Mouse (Mus musculus): ENCODE results near the gene Pde4b.

The Pde4b gene

DNA sequence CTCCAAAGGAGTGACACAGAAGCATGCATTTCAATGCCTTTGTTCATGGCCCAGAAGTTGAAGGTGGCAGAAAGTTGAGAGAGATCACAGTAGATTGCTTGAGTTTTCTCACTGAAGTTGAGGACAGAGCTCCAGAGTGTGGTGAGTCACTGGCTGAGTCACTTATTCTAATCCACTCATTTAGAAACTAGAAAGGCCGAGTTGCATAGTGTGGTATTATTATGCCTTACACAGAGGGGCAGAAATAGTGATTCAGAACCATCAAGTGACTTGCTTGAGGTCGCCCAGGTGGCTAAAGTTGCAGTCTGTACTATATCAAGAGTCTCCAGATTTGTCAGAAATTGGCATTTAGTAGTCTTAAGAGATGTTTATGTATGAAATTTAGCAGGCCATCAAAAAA, 306.3 kb downstream of the Pde4b start:
- DNase-seq (ENCODE audit: extremely low spot score, low read depth, low spot score), result no peak

DNA sequence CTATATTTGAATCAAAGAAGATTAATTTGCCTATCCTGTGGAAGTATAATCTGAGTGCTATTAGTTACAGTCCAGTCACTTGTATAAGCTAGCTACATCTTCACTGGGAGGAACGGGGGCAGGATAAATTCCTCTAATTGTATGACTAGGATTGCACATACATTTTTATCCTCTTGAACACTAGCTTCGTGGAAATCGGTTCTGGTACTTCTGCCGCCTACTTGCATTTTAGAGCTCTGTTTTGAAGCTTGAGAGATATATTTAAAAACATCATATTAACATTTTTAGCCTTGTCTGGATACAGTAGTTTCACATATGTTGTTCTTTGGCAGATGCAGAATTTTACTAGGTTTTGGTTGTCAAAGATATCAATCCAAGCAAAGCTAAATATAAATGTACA, 310.0 kb downstream of the Pde4b start:
- no peak for DNase-seq (ENCODE audit: extremely low spot score, low read depth, low spot score)

DNA sequence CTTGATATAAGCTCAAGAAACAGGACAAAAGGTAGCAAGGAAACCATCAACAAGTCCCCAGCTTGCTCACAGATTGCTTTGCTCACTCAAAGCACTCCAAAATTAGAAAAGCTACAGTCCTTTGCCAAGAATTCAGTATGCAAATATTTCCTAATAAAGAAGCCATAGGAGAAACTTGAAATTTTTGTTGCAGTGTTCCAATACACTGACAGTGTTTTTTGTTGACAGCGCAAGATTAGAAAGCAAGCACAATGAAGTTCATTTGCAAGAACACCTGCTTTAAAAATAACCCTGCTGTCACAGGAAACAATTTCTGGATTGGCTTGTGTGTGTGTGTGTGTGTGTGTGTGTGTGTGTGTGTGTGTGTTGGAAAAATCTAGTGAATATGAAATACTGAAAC, 311.2 kb downstream of the Pde4b start:
- DNase-seq (ENCODE audit: extremely low spot score, low read depth, low spot score), result no peak

DNA sequence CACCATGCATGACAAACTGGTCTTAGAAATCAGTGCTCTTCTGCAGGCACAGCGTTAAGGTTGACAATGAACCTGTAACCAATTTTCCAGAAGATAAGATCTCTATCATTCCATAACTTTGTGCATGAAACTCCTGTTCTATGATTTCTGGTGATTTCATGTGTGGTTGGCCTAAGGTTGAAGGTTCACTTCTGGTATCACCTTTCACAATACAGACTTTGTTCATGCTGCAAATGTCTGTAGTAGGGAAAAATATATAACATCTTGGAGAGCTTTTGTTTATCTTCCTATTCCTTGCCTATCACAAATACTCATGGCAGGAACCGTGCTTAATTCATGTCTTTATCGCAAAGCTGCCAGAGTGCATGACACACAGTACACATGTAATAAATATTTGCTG, 319.5 kb downstream of the Pde4b start:
- DNase-seq (ENCODE audit: extremely low spot score, low read depth, low spot score), result no peak

DNA sequence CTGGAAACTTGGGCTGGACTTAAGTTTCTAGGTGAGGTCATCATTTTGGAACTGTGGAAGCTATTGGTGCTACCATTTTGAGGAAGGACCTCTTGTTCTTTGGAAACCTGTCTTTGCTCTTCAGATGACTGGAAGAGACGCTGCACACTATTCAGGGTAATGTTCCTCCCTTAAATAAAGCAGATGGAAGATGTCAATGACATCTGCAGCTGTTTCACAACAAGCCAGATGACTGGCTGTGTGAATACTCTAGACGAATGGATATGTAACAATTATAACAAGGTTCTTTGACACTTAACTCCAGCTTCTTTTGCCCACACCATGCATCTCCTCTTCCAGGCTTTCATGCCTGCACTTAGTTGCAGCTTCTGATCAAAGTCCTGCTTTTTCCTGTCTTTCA, 320.8 kb downstream of the Pde4b start:
- DNase-seq (ENCODE audit: extremely low spot score, low read depth, low spot score), result no peak

DNA sequence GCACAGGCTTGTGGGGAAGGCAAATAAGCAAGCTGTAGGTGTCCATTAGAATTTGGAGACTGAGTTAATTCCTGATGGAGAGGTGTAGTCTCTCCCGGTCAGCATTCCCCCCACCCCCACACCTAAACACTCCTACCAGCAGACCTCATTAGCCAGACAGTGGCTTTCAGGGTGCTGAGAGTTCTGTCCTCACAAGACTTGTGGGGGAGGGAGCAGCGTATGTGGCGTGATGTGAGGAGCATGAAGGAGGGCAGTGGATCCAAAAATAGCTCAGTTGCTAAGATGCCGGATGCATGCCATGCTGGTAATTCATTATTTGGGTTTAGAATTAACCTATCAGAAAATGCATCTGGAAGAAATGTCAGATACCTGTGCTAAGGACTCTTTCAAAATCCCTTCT, 321.6 kb downstream of the Pde4b start:
- no peak for DNase-seq (ENCODE audit: extremely low spot score, low read depth, low spot score)

DNA sequence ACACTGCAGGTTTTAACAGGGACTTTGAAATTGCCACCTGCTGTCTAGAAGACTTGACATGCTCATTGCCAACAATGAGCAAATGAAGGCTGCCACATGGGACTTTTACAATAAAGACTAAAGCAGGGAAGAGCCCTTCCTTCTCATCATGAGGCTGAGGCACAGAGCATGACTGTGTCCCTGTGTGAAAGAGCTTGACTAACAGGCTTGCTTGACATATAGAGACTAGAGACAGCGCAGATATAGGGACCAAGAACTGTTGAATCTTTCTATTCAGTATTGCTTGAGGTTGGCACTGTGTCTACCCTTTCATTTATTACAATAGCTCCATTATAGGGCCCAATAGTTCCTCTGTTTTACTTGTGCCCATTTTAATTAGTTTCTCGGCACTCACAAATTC, 325.8 kb downstream of the Pde4b start:
- DNase-seq (ENCODE audit: extremely low spot score, low read depth, low spot score), result no peak

DNA sequence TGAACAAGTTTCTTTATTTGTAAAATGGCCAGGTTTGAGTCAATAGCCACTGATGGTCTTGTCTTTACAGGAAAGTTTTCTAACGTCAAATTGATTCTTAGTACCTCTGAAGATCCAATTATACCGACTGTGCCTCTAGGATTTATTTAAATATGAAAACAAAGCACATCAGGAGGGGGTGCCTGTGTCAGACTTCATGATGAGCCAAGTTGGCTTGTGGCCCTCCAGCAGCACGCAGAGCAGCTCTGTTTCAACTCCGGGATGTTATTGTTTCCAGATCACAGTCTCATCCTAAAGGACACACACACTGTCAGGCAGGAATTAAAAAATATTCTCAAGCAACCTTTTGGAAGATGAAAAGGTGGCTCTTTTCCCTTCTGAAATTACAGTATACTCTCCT, 326.5 kb downstream of the Pde4b start:
- no peak for DNase-seq (ENCODE audit: extremely low spot score, low read depth, low spot score)

DNA sequence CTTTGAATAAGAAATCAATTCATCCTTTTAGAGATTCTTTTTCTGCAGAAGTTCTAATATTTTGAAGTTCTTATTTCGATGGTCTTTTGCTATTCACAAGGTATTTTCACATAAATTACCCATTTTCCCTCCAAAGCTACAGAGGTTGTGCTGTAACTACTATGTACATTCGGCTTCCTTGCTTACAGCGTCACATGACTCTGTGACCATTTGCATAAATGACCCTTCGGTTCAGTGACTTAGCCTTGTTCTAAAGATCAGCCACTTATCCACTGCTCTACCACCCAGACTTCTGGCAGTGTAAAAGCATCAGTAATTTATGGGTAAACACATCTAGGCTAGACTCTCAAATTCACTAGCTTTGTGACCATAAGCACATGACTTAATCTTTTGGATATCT, 327.3 kb downstream of the Pde4b start:
- DNase-seq (ENCODE audit: extremely low spot score, low read depth, low spot score), result no peak

DNA sequence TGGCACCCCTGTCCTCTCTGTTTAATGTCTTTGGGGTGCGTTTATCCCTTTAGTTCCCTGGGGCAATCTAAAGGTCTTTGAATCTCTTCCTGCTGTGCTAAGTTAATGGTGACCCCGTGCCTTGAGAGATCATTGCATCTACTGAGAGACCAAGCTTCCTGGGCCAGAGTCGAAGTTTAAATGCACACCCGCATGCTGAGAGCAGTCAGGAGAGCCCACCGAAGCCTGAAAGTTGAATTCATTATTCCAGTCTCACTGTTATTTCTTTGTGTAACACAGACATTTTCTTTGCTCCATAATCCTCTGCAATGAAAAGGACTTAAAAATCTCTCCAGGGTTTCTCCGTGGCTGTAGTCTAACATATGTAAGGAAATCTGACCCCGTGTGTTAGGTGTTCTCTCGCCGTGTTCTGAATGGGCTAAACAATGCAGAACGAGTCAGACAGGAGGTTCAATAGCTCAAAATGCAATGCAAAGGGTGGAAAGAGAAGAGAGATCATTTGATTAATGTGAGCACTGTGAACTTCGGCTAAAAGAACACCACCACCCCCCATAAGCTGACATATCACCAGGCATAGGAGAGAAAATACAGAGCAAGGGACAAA, 333.6 kb downstream of the Pde4b start:
- no peak for DNase-seq (ENCODE audit: extremely low spot score, low read depth, low spot score)

DNA sequence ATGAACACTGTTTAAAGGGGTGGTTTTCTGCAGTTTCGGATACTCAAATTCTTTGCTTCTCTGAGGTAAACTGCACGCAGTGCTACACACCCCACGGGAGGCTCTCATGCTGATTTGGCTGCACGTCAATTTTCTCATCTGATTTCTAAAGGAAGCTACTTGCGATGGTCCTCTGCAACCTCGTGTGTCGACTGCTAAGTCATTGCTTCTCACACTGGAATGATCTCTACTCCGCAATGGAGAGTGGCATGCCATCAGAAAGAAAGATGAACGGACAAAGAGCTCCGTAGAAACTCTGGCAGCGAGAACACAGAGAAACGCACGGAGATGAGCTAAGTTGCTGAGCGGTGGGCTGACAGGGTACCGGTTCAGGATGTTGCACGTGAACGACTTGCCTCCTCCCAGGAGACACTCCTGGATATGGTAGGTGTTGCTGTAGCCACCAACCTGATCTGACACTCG, 334.1 kb downstream of the Pde4b start:
- no peak for DNase-seq (ENCODE audit: extremely low spot score, low read depth, low spot score)

DNA sequence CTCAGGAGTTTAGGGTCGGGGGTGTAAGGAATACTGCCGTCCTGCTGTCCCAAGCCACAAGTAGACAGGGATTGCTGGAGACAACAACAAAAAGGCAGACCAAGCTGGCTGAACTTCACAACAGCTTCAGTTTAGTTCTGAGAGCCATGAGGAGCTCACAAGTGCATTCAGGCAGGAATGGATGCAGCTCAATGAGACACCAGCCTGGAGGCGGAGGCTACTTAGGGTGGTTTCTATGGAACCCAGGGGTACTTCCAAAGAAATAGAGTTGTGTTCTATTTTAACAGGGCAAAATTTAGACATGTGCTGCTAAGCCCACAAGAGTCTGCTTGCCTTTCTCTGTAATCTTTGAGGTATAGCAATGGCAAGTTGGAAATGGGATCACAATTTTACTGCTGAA, 336.8 kb downstream of the Pde4b start:
- no peak for DNase-seq (ENCODE audit: extremely low spot score, low read depth, low spot score)

DNA sequence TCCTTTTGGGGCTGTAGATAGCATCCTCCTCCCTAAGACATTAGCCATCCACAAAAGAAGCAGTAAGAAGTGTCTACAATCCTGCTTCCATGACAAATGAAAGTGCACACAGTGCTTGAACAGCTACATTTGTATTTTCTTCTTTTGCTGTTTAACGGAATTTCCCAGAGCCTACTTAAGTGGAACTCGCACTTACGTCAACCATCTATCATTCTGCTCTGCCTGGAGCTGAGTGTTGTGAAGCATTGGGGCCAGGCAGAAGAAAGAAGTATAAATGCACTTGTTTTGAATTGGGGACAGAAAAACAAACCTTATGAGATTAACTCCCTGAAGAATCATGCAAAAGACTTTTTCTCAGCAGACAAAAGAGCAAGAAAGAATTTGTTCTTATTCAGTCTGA, 338.1 kb downstream of the Pde4b start:
- DNase-seq (ENCODE audit: extremely low spot score, low read depth, low spot score), result no peak

DNA sequence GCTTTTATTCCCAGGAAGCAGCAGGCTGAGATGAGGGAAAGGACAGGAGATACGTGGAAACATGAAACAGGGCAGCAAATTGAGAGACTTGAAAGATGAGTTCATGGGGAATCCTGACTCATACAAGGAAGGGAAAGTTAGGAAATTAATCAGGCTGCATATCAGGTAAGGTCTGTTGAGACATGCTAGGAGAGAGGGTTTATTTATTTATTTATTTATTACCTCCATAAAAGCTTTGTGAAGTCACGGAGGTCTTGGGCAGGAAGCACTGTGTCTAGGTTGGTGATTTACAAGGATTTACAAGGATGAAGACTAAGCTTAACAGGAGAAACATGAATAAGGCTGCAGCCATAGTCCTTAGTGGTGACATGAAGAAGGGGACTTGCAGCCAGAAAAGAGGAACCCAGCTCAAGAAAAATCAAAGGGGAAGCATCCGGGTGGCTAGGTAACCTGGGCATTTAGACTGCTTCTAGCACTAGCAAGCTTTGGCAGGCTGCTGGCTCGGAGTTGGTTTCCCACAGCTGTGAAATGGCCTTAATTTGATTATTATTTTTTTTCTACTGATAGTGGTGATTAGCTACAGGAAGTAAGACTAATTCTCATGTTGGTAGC, 342.5 kb downstream of the Pde4b start:
- peak; percentile 37 for DNase-seq (ENCODE audit: extremely low spot score, low read depth, low spot score)

DNA sequence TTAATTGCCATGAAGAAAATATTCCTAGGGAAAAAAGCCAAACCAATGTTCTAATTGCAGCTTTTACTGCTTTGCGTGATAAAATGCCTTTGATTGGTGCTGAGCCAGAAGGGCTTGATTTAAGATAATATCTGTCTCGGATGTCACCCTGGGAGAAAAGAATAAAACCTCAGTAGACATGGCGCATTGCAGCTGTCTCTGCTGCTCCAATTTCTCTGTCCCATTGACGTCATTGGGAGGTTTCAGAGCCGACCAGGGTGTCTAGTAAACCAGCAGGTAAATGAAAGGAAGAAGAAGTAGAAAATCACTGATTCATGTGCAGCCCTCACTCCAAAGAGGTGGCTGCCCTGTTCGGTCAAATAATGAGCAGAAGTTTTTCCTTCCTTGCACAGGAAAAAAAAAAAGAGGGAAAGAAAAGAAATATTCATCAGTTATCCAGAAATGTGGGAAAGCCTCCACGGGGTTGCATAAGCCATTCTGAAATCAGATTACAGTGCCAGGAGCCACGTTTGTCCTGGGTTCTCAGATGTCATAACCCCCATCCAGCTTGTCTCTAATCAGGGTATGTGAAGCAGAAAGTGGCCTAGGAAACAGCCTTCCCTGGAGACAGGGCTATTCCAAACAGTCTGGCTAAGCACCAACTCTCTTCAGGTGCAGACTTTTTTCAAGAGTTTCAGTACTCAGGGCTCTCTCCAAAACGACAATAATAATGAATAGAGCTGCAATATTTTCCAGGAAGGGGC, 344.9 kb downstream of the Pde4b start:
- DNase-seq (ENCODE audit: extremely low spot score, low read depth, low spot score), result no peak

DNA sequence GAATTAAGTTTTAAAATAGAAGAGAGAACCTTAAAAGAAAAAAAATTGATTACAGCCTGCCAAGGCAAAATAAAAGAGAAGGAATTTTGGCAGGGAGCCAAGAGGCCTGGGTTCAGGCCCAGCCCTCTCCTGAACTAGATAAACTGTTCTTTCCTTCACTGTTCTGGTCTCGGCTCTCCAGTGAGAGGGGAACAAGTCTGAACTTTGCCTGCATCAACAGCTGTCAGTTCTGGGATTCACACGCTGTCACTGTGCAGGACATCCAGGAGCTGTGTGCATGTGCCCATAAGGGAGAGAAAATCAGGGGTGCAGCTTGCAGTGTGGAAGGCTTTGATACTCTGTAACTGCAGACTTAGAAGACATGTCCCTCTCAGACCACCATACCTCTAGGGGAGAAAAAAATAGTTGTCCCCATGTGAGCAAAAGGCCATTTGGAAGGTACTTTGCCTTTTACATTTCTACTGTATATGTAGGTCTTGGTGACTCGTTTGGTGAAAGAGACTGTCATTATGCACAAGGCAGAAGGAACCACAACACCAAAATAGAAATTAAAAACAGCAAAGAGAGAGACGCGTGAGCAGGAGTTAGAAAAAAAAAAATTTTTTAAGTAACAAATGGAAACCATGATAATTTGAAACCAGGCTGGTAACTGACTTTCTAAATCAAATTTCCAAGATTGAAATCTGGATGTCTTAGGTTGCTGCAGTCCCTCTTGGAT, 352.2 kb downstream of the Pde4b start:
- DNase-seq (ENCODE audit: extremely low spot score, low read depth, low spot score), result no peak

DNA sequence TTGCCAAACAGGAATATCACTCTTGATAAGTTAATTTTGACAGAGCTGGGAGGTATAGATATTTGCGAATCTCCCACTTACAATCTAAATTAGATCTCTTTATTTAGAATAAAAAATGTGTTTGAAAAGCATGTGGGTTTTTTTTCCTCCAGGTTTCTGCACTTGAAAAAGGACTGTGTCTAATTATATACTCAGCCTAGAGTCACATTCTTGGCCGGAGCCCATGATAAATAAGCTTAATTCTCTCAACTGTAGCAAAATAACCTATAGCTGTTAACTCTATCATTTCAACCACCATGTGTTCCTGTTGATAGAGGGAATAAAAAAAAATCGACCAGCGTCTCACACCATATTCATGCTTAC, 352.8 kb downstream of the Pde4b start:
- no peak for DNase-seq (ENCODE audit: extremely low spot score, low read depth, low spot score)

DNA sequence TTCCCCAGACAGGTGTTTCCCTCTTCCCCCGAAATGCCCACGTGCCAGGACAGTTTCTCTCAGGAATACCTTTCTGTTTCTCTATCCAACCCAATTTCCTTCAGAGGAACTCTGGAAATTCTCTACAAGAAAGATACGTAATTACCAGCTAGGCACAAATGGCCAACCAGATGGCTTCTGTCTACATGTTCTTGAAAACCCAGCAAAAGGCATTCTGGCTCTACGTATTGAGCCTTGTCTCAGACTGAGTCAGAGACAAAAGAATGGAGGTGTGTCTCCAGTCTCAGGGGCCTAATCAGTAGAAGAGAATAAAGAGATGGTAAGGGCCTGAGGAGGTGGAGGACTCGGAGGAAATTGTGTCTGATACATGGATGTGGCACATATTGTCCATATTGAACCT, 356.2 kb downstream of the Pde4b start:
- DNase-seq (ENCODE audit: extremely low spot score, low read depth, low spot score), result no peak

DNA sequence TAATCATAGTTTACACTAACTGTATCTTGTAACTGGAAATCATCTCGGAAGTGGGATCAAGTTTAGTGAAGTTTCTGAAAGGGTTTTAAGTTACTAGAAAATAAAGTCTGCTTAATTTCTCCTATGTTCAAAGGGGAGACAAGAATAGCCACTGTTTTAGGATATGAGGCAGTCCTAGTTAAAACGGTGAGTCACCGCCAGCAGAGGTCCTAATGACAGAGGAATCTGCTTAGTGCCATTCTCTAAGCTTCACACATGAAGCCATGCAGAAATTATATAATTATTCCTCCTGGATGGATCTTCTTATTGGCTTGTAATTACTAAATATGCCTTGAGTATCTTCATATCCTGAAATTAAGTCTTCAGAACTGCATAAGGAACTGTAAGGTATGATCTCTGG, 357.2 kb downstream of the Pde4b start:
- DNase-seq (ENCODE audit: extremely low spot score, low read depth, low spot score), result no peak

DNA sequence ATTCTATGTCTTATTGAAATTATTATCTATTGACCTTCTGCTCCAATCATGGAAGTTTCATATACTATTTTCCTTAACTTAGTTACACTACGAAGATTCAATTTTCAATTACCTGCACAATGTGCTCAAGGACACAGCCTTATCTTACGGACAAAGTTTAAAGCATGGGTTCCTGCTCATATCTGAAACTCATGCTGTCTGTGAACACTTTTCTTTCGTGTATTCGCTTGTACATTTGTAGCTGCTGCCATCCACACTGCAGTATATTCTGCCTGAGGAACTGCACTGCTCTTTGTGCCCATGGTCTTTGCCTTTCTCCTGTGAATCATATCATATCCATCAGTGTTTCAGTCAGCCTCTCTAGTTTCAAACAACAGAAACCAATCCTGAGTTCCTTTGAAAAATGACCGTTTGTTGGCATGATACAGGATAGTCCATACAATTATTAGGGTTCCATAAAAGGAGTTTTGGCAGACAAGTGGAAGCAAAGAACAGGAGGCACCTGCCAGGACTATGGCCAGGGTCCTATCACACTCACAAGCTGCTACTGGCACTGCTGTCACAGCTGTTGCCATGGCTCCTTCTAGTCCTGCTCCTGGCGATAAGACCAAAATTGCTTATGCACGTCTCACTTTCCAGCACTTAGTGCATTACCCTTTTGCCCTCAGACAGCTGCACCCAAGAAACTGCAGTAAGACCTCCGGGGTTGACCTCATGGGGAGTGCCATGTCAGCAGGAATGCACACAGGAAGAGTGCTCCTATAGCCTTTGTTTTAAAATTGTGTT, 359.0 kb downstream of the Pde4b start:
- DNase-seq (ENCODE audit: extremely low spot score, low read depth, low spot score), result no peak

DNA sequence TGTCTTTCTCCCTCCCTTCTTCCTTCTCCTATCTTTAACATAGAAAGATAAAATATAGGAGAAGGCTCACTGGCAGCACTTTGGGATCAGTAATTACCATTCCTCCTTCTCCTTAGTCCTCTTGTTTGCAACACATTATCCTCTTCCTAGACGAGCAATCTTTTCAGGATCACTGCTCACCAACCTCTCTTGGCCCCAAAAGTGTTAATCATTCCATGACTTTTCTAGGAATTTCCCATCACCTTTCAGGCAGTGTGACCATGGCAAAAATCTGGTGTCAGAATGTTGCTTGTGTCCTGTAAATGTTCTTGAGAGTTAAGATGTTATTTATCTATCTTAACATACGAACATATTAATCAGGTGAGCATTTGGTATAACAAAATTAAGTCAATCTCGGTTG, 369.1 kb downstream of the Pde4b start:
- no peak for DNase-seq (ENCODE audit: extremely low spot score, low read depth, low spot score)
